ENCODE assay signal across 16 mouse cellular contexts in genomic region chrX:116853358-116853757, GRCm38 (mm10).
"Had no signal": no experiment of that assay in that cellular context is flagged by ENCODE, and none has a peak within 500 bp of the region (broad histone marks: within the 10 kb centered on the region; RNA-seq: fewer than 3 reads in every experiment).

No protein-coding gene starts in this region.

- H3K36me3 ChIP-seq: neural tube, embryonic 13.5 days; neural tube, embryonic 15.5 days; stomach, embryonic 15.5 days had no signal

- H3K27me3 ChIP-seq: neural tube, embryonic 13.5 days; neural tube, embryonic 15.5 days; stomach, embryonic 15.5 days had no signal

- DNase-seq: retina, postnatal 1 day; right cerebral cortex, adult 18-20 months; right cerebral cortex, postnatal 14 days; right cerebral cortex, postnatal 25 days; right cerebral cortex, postnatal 4 days; spleen, adult 18-20 months; thymus, adult 18-20 months; thymus, adult 2 months; thymus, postnatal 14 days; thymus, postnatal 25 days; thymus, postnatal 36 days; thymus, postnatal 4 days had no signal

- H3K9ac ChIP-seq: neural tube, embryonic 13.5 days; neural tube, embryonic 15.5 days; stomach, embryonic 15.5 days had no signal

- H3K4me3 ChIP-seq: neural tube, embryonic 13.5 days; neural tube, embryonic 15.5 days; stomach, embryonic 15.5 days had no signal

- H3K9me3 ChIP-seq: neural tube, embryonic 13.5 days; neural tube, embryonic 15.5 days; stomach, embryonic 15.5 days had no signal

- H3K4me1 ChIP-seq: neural tube, embryonic 13.5 days; neural tube, embryonic 15.5 days; stomach, embryonic 15.5 days had no signal

- H3K27ac ChIP-seq: neural tube, embryonic 13.5 days; neural tube, embryonic 15.5 days; stomach, embryonic 15.5 days; stomach, postnatal 0 days had no signal
